Mouse (Mus musculus): ENCODE measurements around the gene Nup210l.

GRCm38 (mm10) chr3:90254419-90255193, 150.7 kb downstream of the Nup210l start:
- TF ChIP-seq CTCF (IDR thresholded peaks at IDR 0.05; ENCODE audit: extremely low read depth, insufficient read depth, low read length) = no peak
- TF ChIP-seq POLR2A (IDR thresholded peaks at IDR 0.05; ENCODE audit: extremely low read depth, insufficient read depth, low read length) = no peak

Data from cortical plate, adult 2 months (tissue).